Mouse (Mus musculus) heart, adult 2 months (tissue): ENCODE data around the gene Gm2696. TPM values are rescaled to one million over a fixed set of nuclear protein-coding genes. Genes with fewer than 3 reads are reported as not detected.
A peak's percentile ranks its signal among the peaks of the same experiment; 100 is the strongest.

ENCODE experiments used
- DNase-seq, 2 experiments: peaks; one replicate each; pipeline ENCODE4 v3.0.0; 2021
- H3K27ac ChIP-seq: fragments of 200-600 bp; 2 replicates; pipeline ENCODE4 v1.8.1; 2022
- H3K27me3 ChIP-seq: fragments of 200-500 bp; 2 replicates; pipeline ENCODE4 v1.6.1; 2012; ENCODE audit warnings: mild to moderate bottlenecking, low read length, inconsistent platforms, mixed read lengths; ENCODE audit not compliant: control insufficient read depth, insufficient read depth
- H3K36me3 ChIP-seq: fragments of 200-500 bp; 2 replicates; pipeline ENCODE4 v1.6.1; 2012; ENCODE audit warnings: low read length, inconsistent platforms; ENCODE audit not compliant: control insufficient read depth, insufficient read depth
- H3K4me1 ChIP-seq: fragments of 200-500 bp; 2 replicates; pipeline ENCODE4 v1.6.1; 2011; ENCODE audit warnings: low read length; ENCODE audit not compliant: control insufficient read depth, insufficient read depth
- H3K4me3 ChIP-seq: fragments of 200-600 bp; 2 replicates; pipeline ENCODE4 v1.8.1; 2022
- H3K79me2 ChIP-seq: fragments of 200-500 bp; replicated peaks from 2 replicates; pipeline ENCODE4 v1.6.1; 2012; ENCODE audit warnings: mild to moderate bottlenecking, inconsistent platforms, low read length, moderate library complexity, mixed read lengths; ENCODE audit not compliant: control insufficient read depth, insufficient read depth
- H3K9ac ChIP-seq: fragments of 200-500 bp; 2 replicates; pipeline ENCODE4 v1.6.1; 2012; ENCODE audit warnings: low read depth, mild to moderate bottlenecking, control low read depth, inconsistent platforms, low read length, mixed read lengths
- CTCF ChIP-seq: fragments of 200-600 bp; IDR thresholded peaks from 2 replicates; pipeline ENCODE4 v1.8.1; 2022; ENCODE audit warnings: antibody characterized with exemption, mild to moderate bottlenecking, moderate library complexity
- EP300 ChIP-seq: fragments of 200-500 bp; IDR thresholded peaks from 2 replicates; pipeline ENCODE4 v1.6.1; 2011; ENCODE audit warnings: low read depth, low read length, control low read depth; ENCODE audit not compliant: insufficient read depth
- POLR2A ChIP-seq: fragments of 200-500 bp; IDR thresholded peaks from 2 replicates; pipeline ENCODE4 v1.6.1; 2011; ENCODE audit warnings: mild to moderate bottlenecking, low read depth, low read length, control low read depth; ENCODE audit not compliant: insufficient read depth
- WGBS: fragments of 180-500 bp; shearing (Covaris S2); methylation state at CpG from one replicate; pipeline ENCODE4 v1.1.7; 2018; 5-methylcytosine and 5-hydroxymethylcytosine counted together
- intact Hi-C: fragments of 180-260 bp; cut with DNase I; formaldehyde crosslinking; loops from one replicate; pipeline ENCODE4 v1.15.1; 2025
- polyA plus RNA-seq: library from polyadenylated mRNA; depleted of rRNA; stranded (reverse); fragments of >200 nt; gene quantifications from 2 replicates; pipeline ENCODE4 v1.2.3, GENCODE M21; 2012; rRNA removed
- total RNA-seq, 2 experiments: library from RNA; stranded (reverse); gene quantifications; 2 replicates each; pipeline ENCODE4 v1.2.3; 2021

Gene Gm2696
- total and polyA plus RNA-seq, 3 experiments: not detected

DNA sequence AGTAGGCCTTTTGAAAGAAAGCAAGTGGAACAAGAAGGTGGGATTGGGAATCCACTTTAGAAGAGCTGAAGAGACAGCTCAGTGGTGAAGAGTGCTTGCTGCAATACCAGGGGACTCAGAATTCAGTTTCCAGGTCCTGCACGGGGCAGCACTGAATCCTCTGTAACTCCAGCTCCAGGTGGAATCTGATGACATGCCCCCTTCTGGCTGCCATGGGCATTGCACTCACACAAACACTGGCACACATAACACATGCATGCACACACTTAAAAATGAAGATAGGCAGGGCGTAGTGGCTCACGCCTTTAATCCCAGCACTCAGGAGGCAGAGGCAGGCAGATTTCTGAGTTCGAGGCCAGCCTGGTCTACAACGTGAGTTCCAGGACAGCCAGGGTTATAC, 68.1 kb downstream of the Gm2696 start:
- intact Hi-C loops: no loop called here
- 81% methylated on average over 5 of the region's 5 CpGs for WGBS
- no peaks in the 10 kb centered on the region for H3K79me2 ChIP-seq
- H3K4me3 ChIP-seq: no peak overlapping the region
- TF ChIP-seq CTCF (peak; percentile 44), EP300 (no peak), POLR2A (no peak)
- H3K27me3 ChIP-seq: no peaks in the 10 kb centered on the region
- no peak overlapping the region for H3K27ac ChIP-seq
- no peak overlapping the region for H3K9ac ChIP-seq
- no peak for DNase-seq
- no peaks in the 10 kb centered on the region for H3K4me1 ChIP-seq
- no peaks in the 10 kb centered on the region for H3K36me3 ChIP-seq

Other genes with a start within 250 kb of the Gm2696 start
Only the 30 nearest of the 33 such genes appear.
- 10 to 100 TPM; 66.4 to 67.8 TPM for gene Sumo3, start 208.6 kb upstream of the Gm2696 start, total RNA-seq
- 122 and 167 TPM in 2 replicates for gene Sumo3, start 208.6 kb upstream of the Gm2696 start, polyA plus RNA-seq
- 10 to 100 TPM; 15.5 to 15.8 TPM for gene Gm49325, start 208.5 kb upstream of the Gm2696 start, total RNA-seq
- not detected in 2 replicates for gene Gm49325, start 208.5 kb upstream of the Gm2696 start, polyA plus RNA-seq
- gene Ube2g2, start 192.4 kb upstream of the Gm2696 start, total RNA-seq: 10 to 100 TPM; 74.6 to 80.9 TPM
- gene Ube2g2, start 192.4 kb upstream of the Gm2696 start, polyA plus RNA-seq: 53.5 and 69.7 TPM in 2 replicates
- gene Tspear, start 128.1 kb upstream of the Gm2696 start, total RNA-seq: not detected
- gene Tspear, start 128.1 kb upstream of the Gm2696 start, polyA plus RNA-seq: not detected in 2 replicates
- not detected for gene Gm19402, start 123.9 kb upstream of the Gm2696 start, total RNA-seq
- gene Gm19402, start 123.9 kb upstream of the Gm2696 start, polyA plus RNA-seq: not detected in 2 replicates
- not detected for gene Gm9508, start 117.4 kb upstream of the Gm2696 start, total RNA-seq
- gene Gm9508, start 117.4 kb upstream of the Gm2696 start, polyA plus RNA-seq: not detected in 2 replicates
- not detected for gene Gm10272, start 108.1 kb upstream of the Gm2696 start, total RNA-seq
- not detected in 2 replicates for gene Gm10272, start 108.1 kb upstream of the Gm2696 start, polyA plus RNA-seq
- gene Gm10024, start 103.2 kb upstream of the Gm2696 start, total RNA-seq: not detected
- not detected in 2 replicates for gene Gm10024, start 103.2 kb upstream of the Gm2696 start, polyA plus RNA-seq
- gene Gm10142, start 98.9 kb upstream of the Gm2696 start, total RNA-seq: not detected
- not detected in 2 replicates for gene Gm10142, start 98.9 kb upstream of the Gm2696 start, polyA plus RNA-seq
- gene Krtap12-1, start 94.1 kb upstream of the Gm2696 start, total RNA-seq: not detected
- not detected in 2 replicates for gene Krtap12-1, start 94.1 kb upstream of the Gm2696 start, polyA plus RNA-seq
- not detected for gene Gm10100, start 88.2 kb upstream of the Gm2696 start, total RNA-seq
- gene Gm10100, start 88.2 kb upstream of the Gm2696 start, polyA plus RNA-seq: not detected in 2 replicates
- not detected for gene Gm18596, start 72.0 kb upstream of the Gm2696 start, total RNA-seq
- gene Gm18596, start 72.0 kb upstream of the Gm2696 start, polyA plus RNA-seq: not detected in 2 replicates
- not detected for gene Gm9736, start 63.3 kb upstream of the Gm2696 start, total RNA-seq
- gene Gm9736, start 63.3 kb upstream of the Gm2696 start, polyA plus RNA-seq: not detected in 2 replicates
- gene Gm3233, start 55.0 kb upstream of the Gm2696 start, total RNA-seq: not detected
- not detected in 2 replicates for gene Gm3233, start 55.0 kb upstream of the Gm2696 start, polyA plus RNA-seq
- gene Gm3238, start 43.4 kb upstream of the Gm2696 start, total RNA-seq: not detected
- not detected in 2 replicates for gene Gm3238, start 43.4 kb upstream of the Gm2696 start, polyA plus RNA-seq
- not detected for gene Gm7138, start 37.7 kb upstream of the Gm2696 start, total RNA-seq
- not detected in 2 replicates for gene Gm7138, start 37.7 kb upstream of the Gm2696 start, polyA plus RNA-seq
- not detected for gene Gm3250, start 32.1 kb upstream of the Gm2696 start, total RNA-seq
- gene Gm3250, start 32.1 kb upstream of the Gm2696 start, polyA plus RNA-seq: not detected in 2 replicates
- not detected for gene Gm7137, start 26.5 kb upstream of the Gm2696 start, total RNA-seq
- gene Gm7137, start 26.5 kb upstream of the Gm2696 start, polyA plus RNA-seq: not detected in 2 replicates
- not detected for gene Gm9639, start 19.6 kb upstream of the Gm2696 start, total RNA-seq
- gene Gm9639, start 19.6 kb upstream of the Gm2696 start, polyA plus RNA-seq: not detected in 2 replicates
- gene Gm19668, start 15.5 kb upstream of the Gm2696 start, total RNA-seq: not detected
- not detected in 2 replicates for gene Gm19668, start 15.5 kb upstream of the Gm2696 start, polyA plus RNA-seq
- not detected for gene Gm9507, start 2.8 kb upstream of the Gm2696 start, total RNA-seq
- not detected in 2 replicates for gene Gm9507, start 2.8 kb upstream of the Gm2696 start, polyA plus RNA-seq
- gene Krtap10-4, start 12.4 kb downstream of the Gm2696 start, total RNA-seq: not detected
- gene Krtap10-4, start 12.4 kb downstream of the Gm2696 start, polyA plus RNA-seq: not detected in 2 replicates
- gene Krtap10-10, start 21.3 kb downstream of the Gm2696 start, total RNA-seq: not detected
- gene Krtap10-10, start 21.3 kb downstream of the Gm2696 start, polyA plus RNA-seq: not detected in 2 replicates
- not detected for gene Gm36176, start 32.1 kb downstream of the Gm2696 start, total RNA-seq
- not detected in 2 replicates for gene Gm36176, start 32.1 kb downstream of the Gm2696 start, polyA plus RNA-seq
- not detected for gene Gm10318, start 38.2 kb downstream of the Gm2696 start, total RNA-seq
- not detected in 2 replicates for gene Gm10318, start 38.2 kb downstream of the Gm2696 start, polyA plus RNA-seq
- gene Gm3285, start 47.3 kb downstream of the Gm2696 start, total RNA-seq: not detected
- gene Gm3285, start 47.3 kb downstream of the Gm2696 start, polyA plus RNA-seq: not detected in 2 replicates
- gene Lrrc3, start 87.9 kb downstream of the Gm2696 start, total RNA-seq: under 1 TPM; 0.57 to 0.86 TPM
- 0.62 and 0.85 TPM in 2 replicates for gene Lrrc3, start 87.9 kb downstream of the Gm2696 start, polyA plus RNA-seq
- under 1 TPM; 0.75 to 0.78 TPM for gene Trpm2, start 155.9 kb downstream of the Gm2696 start, total RNA-seq
- 0.53 and 0.55 TPM in 2 replicates for gene Trpm2, start 155.9 kb downstream of the Gm2696 start, polyA plus RNA-seq
- 10 to 100 TPM in 1 of 2 experiments, 1 to 10 TPM in 1; 8.9 to 10.7 TPM for gene 1810043G02Rik, start 163.8 kb downstream of the Gm2696 start, total RNA-seq
- 21.7 and 24.9 TPM in 2 replicates for gene 1810043G02Rik, start 163.8 kb downstream of the Gm2696 start, polyA plus RNA-seq
- gene Pfkl, start 195.4 kb downstream of the Gm2696 start, total RNA-seq: 100 to 1,000 TPM; 109 to 115 TPM
- gene Pfkl, start 195.4 kb downstream of the Gm2696 start, polyA plus RNA-seq: 101 and 156 TPM in 2 replicates